Mouse (Mus musculus): ENCODE data around the gene Parp8. TPM values are rescaled to one million over a fixed set of nuclear protein-coding genes. Genes with fewer than 3 reads are reported as not detected.

The Parp8 gene
- total RNA-seq, 2 experiments from 2014 or later: 20.9 to 21.9 TPM

- intact Hi-C loops (cut with DNase I): no loop called here
- no peak for DNase-seq (ENCODE audit: extremely low spot score in 1 of 2, low spot score in 2 of 2)
- TF ChIP-seq CTCF (IDR thresholded peaks at IDR 0.05): no peak
- H3K27ac ChIP-seq: no peak overlapping the region
- no peak overlapping the region for H3K4me3 ChIP-seq
Observed at GRCm38 (mm10) chr13:117013516-117013915, 11.8 kb downstream of the Parp8 start.

- intact Hi-C loops (cut with DNase I): no loop called here
- Histone ChIP-seq H3K4me3 (no peak overlapping the region), H3K27ac (no peak overlapping the region)
- DNase-seq (ENCODE audit: extremely low spot score in 1 of 2, low spot score in 2 of 2): no peak
- no peak for TF ChIP-seq CTCF (IDR thresholded peaks at IDR 0.05)
Observed at GRCm38 (mm10) chr13:117012031-117012430, 13.3 kb downstream of the Parp8 start.

GRCm38 (mm10) chr13:117010143-117010542 is 15.2 kb downstream of the Parp8 start:
- peak; percentile 20 to 21 for DNase-seq (ENCODE audit: extremely low spot score in 1 of 2, low spot score in 2 of 2)
- intact Hi-C loops (cut with DNase I): no loop called here
- Histone ChIP-seq H3K27ac (no peak overlapping the region), H3K4me3 (no peak overlapping the region)
- TF ChIP-seq CTCF (IDR thresholded peaks at IDR 0.05): no peak

- no peak for TF ChIP-seq CTCF (IDR thresholded peaks at IDR 0.05)
- H3K4me3 ChIP-seq: no peak overlapping the region
- H3K27ac ChIP-seq: no peak overlapping the region
- no peak for DNase-seq (ENCODE audit: extremely low spot score in 1 of 2, low spot score in 2 of 2)
- intact Hi-C loops (cut with DNase I): no loop called here
Observed at GRCm38 (mm10) chr13:117008021-117009015, 17.0 kb downstream of the Parp8 start.

GRCm38 (mm10) chr13:117007566-117007965 is 17.8 kb downstream of the Parp8 start:
- intact Hi-C loops (cut with DNase I): no loop called here

GRCm38 (mm10) chr13:117006638-117007037 is 18.7 kb downstream of the Parp8 start:
- Histone ChIP-seq H3K27ac (no peak overlapping the region), H3K4me3 (no peak overlapping the region)
- DNase-seq (ENCODE audit: extremely low spot score in 1 of 2, low spot score in 2 of 2): no peak
- intact Hi-C loops (cut with DNase I): no loop called here
- no peak for TF ChIP-seq CTCF (IDR thresholded peaks at IDR 0.05)

More at GRCm38 (mm10) chr13:117007566-117007965, 17.8 kb downstream of the Parp8 start:
- H3K4me3 ChIP-seq: no peak overlapping the region
- TF ChIP-seq CTCF (IDR thresholded peaks at IDR 0.05): no peak
- no peak for DNase-seq (ENCODE audit: extremely low spot score in 1 of 2, low spot score in 2 of 2)
- H3K27ac ChIP-seq: no peak overlapping the region

- H3K4me3 ChIP-seq: no peak overlapping the region
- intact Hi-C loops (cut with DNase I): no loop called here
- H3K27ac ChIP-seq: no peak overlapping the region
- TF ChIP-seq CTCF (IDR thresholded peaks at IDR 0.05): no peak
- DNase-seq (ENCODE audit: extremely low spot score in 1 of 2, low spot score in 2 of 2): no peak
Observed at GRCm38 (mm10) chr13:117000493-117000892, 24.8 kb downstream of the Parp8 start.

GRCm38 (mm10) chr13:116991560-116991959 is 33.8 kb downstream of the Parp8 start:
- Histone ChIP-seq H3K4me3 (no peak overlapping the region), H3K27ac (no peak overlapping the region)
- DNase-seq (ENCODE audit: extremely low spot score in 1 of 2, low spot score in 2 of 2): no peak
- intact Hi-C loops (cut with DNase I): no loop called here
- no peak for TF ChIP-seq CTCF (IDR thresholded peaks at IDR 0.05)

- H3K4me3 ChIP-seq: no peak overlapping the region
- no peak for TF ChIP-seq CTCF (IDR thresholded peaks at IDR 0.05)
- H3K27ac ChIP-seq: no peak overlapping the region
- no peak for DNase-seq (ENCODE audit: extremely low spot score in 1 of 2, low spot score in 2 of 2)
- intact Hi-C loops (cut with DNase I): no loop called here
Observed at GRCm38 (mm10) chr13:116990327-116990726, 35.0 kb downstream of the Parp8 start.

- H3K27ac ChIP-seq: no peak overlapping the region
- H3K4me3 ChIP-seq: no peak overlapping the region
- no peak for DNase-seq (ENCODE audit: extremely low spot score in 1 of 2, low spot score in 2 of 2)
- intact Hi-C loops (cut with DNase I): no loop called here
- no peak for TF ChIP-seq CTCF (IDR thresholded peaks at IDR 0.05)
Observed at GRCm38 (mm10) chr13:116988706-116989105, 36.6 kb downstream of the Parp8 start.

- no peak overlapping the region for H3K27ac ChIP-seq
- no peak overlapping the region for H3K4me3 ChIP-seq
- no peak for TF ChIP-seq CTCF (IDR thresholded peaks at IDR 0.05)
- intact Hi-C loops (cut with DNase I): no loop called here
- DNase-seq (ENCODE audit: extremely low spot score in 1 of 2, low spot score in 2 of 2): no peak
Observed at GRCm38 (mm10) chr13:116988208-116988607, 37.1 kb downstream of the Parp8 start.

GRCm38 (mm10) chr13:116987284-116987683 is 38.1 kb downstream of the Parp8 start:
- no peak for DNase-seq (ENCODE audit: extremely low spot score in 1 of 2, low spot score in 2 of 2)
- H3K27ac ChIP-seq: no peak overlapping the region
- H3K4me3 ChIP-seq: no peak overlapping the region
- intact Hi-C loops (cut with DNase I): no loop called here
- TF ChIP-seq CTCF (IDR thresholded peaks at IDR 0.05): no peak

GRCm38 (mm10) chr13:116986658-116987057 is 38.7 kb downstream of the Parp8 start:
- no peak overlapping the region for H3K4me3 ChIP-seq
- no peak overlapping the region for H3K27ac ChIP-seq
- no peak for TF ChIP-seq CTCF (IDR thresholded peaks at IDR 0.05)
- no peak for DNase-seq (ENCODE audit: extremely low spot score in 1 of 2, low spot score in 2 of 2)
- intact Hi-C loops (cut with DNase I): no loop called here

Data from left cerebral cortex, adult 2 months (tissue).